Mouse (Mus musculus): ENCODE measurements around the gene Cenpi. TPM values are rescaled to one million over a fixed set of nuclear protein-coding genes. Genes with fewer than 3 reads are reported as not detected.

Cenpi gene
- 2.3 and 3.1 TPM in 2 replicates for polyA plus RNA-seq (2012; rRNA removed)

- H3K4me3 ChIP-seq (ENCODE audit: control insufficient read depth, low read depth, low read length): peak within 1 kb of the TSS; percentile 90
- no peaks in the 10 kb centered on the region for H3K27me3 ChIP-seq (ENCODE audit: control insufficient read depth, insufficient read depth, low read length)
- TF ChIP-seq POLR2A (IDR thresholded peaks at IDR 0.05; ENCODE audit: control insufficient read depth, low read depth, low read length) (peak; percentile 71; the same call in 1 of the 2 replicates), CTCF (IDR thresholded peaks at IDR 0.05; ENCODE audit: control insufficient read depth, insufficient read depth, insufficient replicate concordance, low read depth, low read length) (no peak)
- H3K36me3 ChIP-seq (ENCODE audit: control insufficient read depth, insufficient read depth, low read length): no peaks in the 10 kb centered on the region
- H3K27ac ChIP-seq (ENCODE audit: control insufficient read depth, insufficient read depth, low read depth, low read length): peak within 1 kb of the TSS; percentile 92
- no peaks in the 10 kb centered on the region for H3K4me1 ChIP-seq (ENCODE audit: control insufficient read depth, insufficient read depth, low read length)
These were observed at the start of gene Cenpi for GRCm38 (mm10) chrX:134307534-134308274. Gene Cenpi (plus strand): TSS chrX:134308084.

- H3K36me3 ChIP-seq (ENCODE audit: control insufficient read depth, insufficient read depth, low read length): no peaks in the 10 kb centered on the region
These were observed 46.7 kb upstream of the Cenpi start for GRCm38 (mm10) chrX:134261191-134261590.

GRCm38 (mm10) chrX:134262129-134262528, 45.8 kb upstream of the Cenpi start:
- TF ChIP-seq POLR2A (IDR thresholded peaks at IDR 0.05; ENCODE audit: control insufficient read depth, low read depth, low read length) (no peak), CTCF (IDR thresholded peaks at IDR 0.05; ENCODE audit: control insufficient read depth, insufficient read depth, insufficient replicate concordance, low read depth, low read length) (no peak)
- Histone ChIP-seq H3K36me3 (ENCODE audit: control insufficient read depth, insufficient read depth, low read length) (no peaks in the 10 kb centered on the region), H3K27me3 (ENCODE audit: control insufficient read depth, insufficient read depth, low read length) (no peaks in the 10 kb centered on the region), H3K4me1 (ENCODE audit: control insufficient read depth, insufficient read depth, low read length) (no peaks in the 10 kb centered on the region), H3K27ac (ENCODE audit: control insufficient read depth, insufficient read depth, low read depth, low read length) (no peak overlapping the region), H3K4me3 (ENCODE audit: control insufficient read depth, low read depth, low read length) (no peak overlapping the region)

More at GRCm38 (mm10) chrX:134261191-134261590, 46.7 kb upstream of the Cenpi start:
- TF ChIP-seq CTCF (IDR thresholded peaks at IDR 0.05; ENCODE audit: control insufficient read depth, insufficient read depth, insufficient replicate concordance, low read depth, low read length) (no peak), POLR2A (IDR thresholded peaks at IDR 0.05; ENCODE audit: control insufficient read depth, low read depth, low read length) (no peak)
- H3K4me3 ChIP-seq (ENCODE audit: control insufficient read depth, low read depth, low read length): no peak overlapping the region
- no peak overlapping the region; the same call in 1 of the 2 replicates for H3K27ac ChIP-seq (ENCODE audit: control insufficient read depth, insufficient read depth, low read depth, low read length)
- no peaks in the 10 kb centered on the region for H3K27me3 ChIP-seq (ENCODE audit: control insufficient read depth, insufficient read depth, low read length)
- H3K4me1 ChIP-seq (ENCODE audit: control insufficient read depth, insufficient read depth, low read length): no peaks in the 10 kb centered on the region

GRCm38 (mm10) chrX:134275715-134276114, 32.2 kb upstream of the Cenpi start:
- no peak overlapping the region for H3K27ac ChIP-seq (ENCODE audit: control insufficient read depth, insufficient read depth, low read depth, low read length)
- TF ChIP-seq CTCF (IDR thresholded peaks at IDR 0.05; ENCODE audit: control insufficient read depth, insufficient read depth, insufficient replicate concordance, low read depth, low read length) (no peak), POLR2A (IDR thresholded peaks at IDR 0.05; ENCODE audit: control insufficient read depth, low read depth, low read length) (no peak)
- H3K27me3 ChIP-seq (ENCODE audit: control insufficient read depth, insufficient read depth, low read length): no peaks in the 10 kb centered on the region
- no peak overlapping the region for H3K4me3 ChIP-seq (ENCODE audit: control insufficient read depth, low read depth, low read length)
- no peaks in the 10 kb centered on the region for H3K4me1 ChIP-seq (ENCODE audit: control insufficient read depth, insufficient read depth, low read length)
- H3K36me3 ChIP-seq (ENCODE audit: control insufficient read depth, insufficient read depth, low read length): no peaks in the 10 kb centered on the region

- Histone ChIP-seq H3K27ac (ENCODE audit: control insufficient read depth, insufficient read depth, low read depth, low read length) (0 out of 2 replicates have a peak within 1 kb of the TSS, but pooled peaks have one; percentile 44), H3K27me3 (ENCODE audit: control insufficient read depth, insufficient read depth, low read length) (no peaks in the 10 kb centered on the region), H3K36me3 (ENCODE audit: control insufficient read depth, insufficient read depth, low read length) (no peaks in the 10 kb centered on the region), H3K4me3 (ENCODE audit: control insufficient read depth, low read depth, low read length) (peak within 1 kb of the TSS; percentile 67), H3K4me1 (ENCODE audit: control insufficient read depth, insufficient read depth, low read length) (no peaks in the 10 kb centered on the region)
- TF ChIP-seq POLR2A (IDR thresholded peaks at IDR 0.05; ENCODE audit: control insufficient read depth, low read depth, low read length): no peak
- TF ChIP-seq CTCF (IDR thresholded peaks at IDR 0.05; ENCODE audit: control insufficient read depth, insufficient read depth, insufficient replicate concordance, low read depth, low read length): no peak
These were observed 31.4 kb upstream of the Cenpi start, which contains the start of gene Trmt2b for GRCm38 (mm10) chrX:134276275-134277160. Gene Trmt2b (minus strand): TSS chrX:134276984.

GRCm38 (mm10) chrX:134280531-134280930, 27.4 kb upstream of the Cenpi start:
- Histone ChIP-seq H3K4me1 (ENCODE audit: control insufficient read depth, insufficient read depth, low read length) (no peaks in the 10 kb centered on the region), H3K36me3 (ENCODE audit: control insufficient read depth, insufficient read depth, low read length) (no peaks in the 10 kb centered on the region), H3K27ac (ENCODE audit: control insufficient read depth, insufficient read depth, low read depth, low read length) (no peak overlapping the region), H3K4me3 (ENCODE audit: control insufficient read depth, low read depth, low read length) (no peak overlapping the region), H3K27me3 (ENCODE audit: control insufficient read depth, insufficient read depth, low read length) (no peaks in the 10 kb centered on the region)
- TF ChIP-seq CTCF (IDR thresholded peaks at IDR 0.05; ENCODE audit: control insufficient read depth, insufficient read depth, insufficient replicate concordance, low read depth, low read length) (no peak), POLR2A (IDR thresholded peaks at IDR 0.05; ENCODE audit: control insufficient read depth, low read depth, low read length) (no peak)

GRCm38 (mm10) chrX:134285102-134285501, 22.8 kb upstream of the Cenpi start:
- Histone ChIP-seq H3K27ac (ENCODE audit: control insufficient read depth, insufficient read depth, low read depth, low read length) (no peak overlapping the region), H3K4me3 (ENCODE audit: control insufficient read depth, low read depth, low read length) (no peak overlapping the region), H3K27me3 (ENCODE audit: control insufficient read depth, insufficient read depth, low read length) (no peaks in the 10 kb centered on the region), H3K36me3 (ENCODE audit: control insufficient read depth, insufficient read depth, low read length) (no peaks in the 10 kb centered on the region), H3K4me1 (ENCODE audit: control insufficient read depth, insufficient read depth, low read length) (no peaks in the 10 kb centered on the region)
- TF ChIP-seq CTCF (IDR thresholded peaks at IDR 0.05; ENCODE audit: control insufficient read depth, insufficient read depth, insufficient replicate concordance, low read depth, low read length) (no peak), POLR2A (IDR thresholded peaks at IDR 0.05; ENCODE audit: control insufficient read depth, low read depth, low read length) (no peak)
